Mouse (Mus musculus): ENCODE measurements at regions not wholly inside any gene's neighbourhood (a gene's known extent, or its start where the extent isn't known, plus 50 kb on each side); places are given as distances from the start of the nearest gene placed in this dataset.

DNA sequence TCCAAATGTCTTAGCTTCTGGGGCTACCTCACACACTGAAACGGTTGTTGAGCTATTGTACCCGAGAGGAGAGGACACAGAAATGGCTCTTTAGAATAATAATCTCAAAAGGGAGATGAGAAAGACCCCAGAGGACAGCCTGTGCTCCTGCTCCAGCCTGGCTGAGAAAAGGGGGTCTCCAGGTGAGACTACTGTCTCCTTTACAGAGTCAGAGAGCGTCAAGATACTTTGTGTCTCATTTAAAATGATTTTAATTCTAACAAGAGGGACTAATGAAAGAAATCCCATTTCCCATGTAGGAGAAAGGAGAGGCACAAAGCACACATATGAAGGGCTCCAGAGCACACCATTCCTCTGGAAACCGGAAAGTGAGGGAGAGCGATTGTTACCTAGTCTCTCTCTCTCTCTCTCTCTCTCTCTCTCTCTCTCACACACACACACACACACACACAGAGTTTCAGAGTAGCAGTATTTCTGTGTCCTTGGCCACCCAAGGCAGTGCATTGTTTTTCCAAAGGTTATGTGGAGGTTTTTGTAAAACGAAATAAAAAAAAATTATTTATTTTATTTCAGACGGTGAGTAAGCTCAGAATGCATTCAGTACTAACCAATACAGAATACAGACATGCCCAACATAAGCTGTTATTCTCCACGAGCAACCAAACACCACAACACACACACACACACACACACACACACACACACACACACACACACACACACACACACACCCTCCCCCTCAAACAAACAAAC is 215.6 kb upstream of the Ubash3b start:
- TF ChIP-seq POLR2A (IDR thresholded peaks at IDR 0.05; ENCODE audit: borderline replicate concordance, control insufficient read depth, low read depth, low read length), result no peak
- no peak for TF ChIP-seq CTCF (IDR thresholded peaks at IDR 0.05; ENCODE audit: control insufficient read depth, insufficient read depth, low read length)
